Mouse (Mus musculus) small intestine, adult 2 months (tissue): ENCODE measurements around the gene Mccc2.

Experiments
- CTCF ChIP-seq: fragments of 200-500 bp; IDR thresholded peaks from 2 replicates; pipeline ENCODE4 v1.5.1; 2012; ENCODE audit warnings: low read depth, mild to moderate bottlenecking, control low read depth, inconsistent platforms, low read length, moderate library complexity, mixed read lengths; ENCODE audit not compliant: insufficient replicate concordance, insufficient read length; ENCODE audit errors: extremely low read depth
- POLR2A ChIP-seq: fragments of 200-500 bp; IDR thresholded peaks from 2 replicates; pipeline ENCODE4 v1.6.1; 2012; ENCODE audit warnings: low read depth, mild to moderate bottlenecking, control low read depth, inconsistent platforms, low read length, moderate library complexity

DNA sequence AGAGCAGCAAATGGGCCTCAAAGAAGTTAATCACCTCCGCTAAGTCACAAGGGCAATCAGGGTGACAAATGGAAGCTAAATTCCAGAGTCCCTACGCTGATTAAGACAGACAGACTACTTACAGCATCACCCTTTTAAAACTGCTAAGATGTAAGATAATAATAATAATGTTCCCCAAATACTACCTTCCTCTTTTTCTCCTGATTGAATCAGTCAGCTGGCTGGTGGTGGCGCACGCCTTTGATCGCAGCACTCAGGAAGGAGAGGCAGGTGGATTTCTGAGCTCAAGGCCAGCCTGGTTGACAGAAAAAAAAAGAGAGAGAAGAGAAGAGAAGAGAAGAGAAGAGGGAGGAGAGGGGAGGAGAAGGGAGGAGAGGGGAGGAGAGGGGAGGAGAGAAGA, 45.4 kb downstream of the Mccc2 start:
- TF ChIP-seq POLR2A (no peak), CTCF (no peak)
